Mouse (Mus musculus): ENCODE measurements at regions not wholly inside any gene's neighbourhood (a gene's known extent, or its start where the extent isn't known, plus 50 kb on each side); places are given as distances from the start of the nearest gene placed in this dataset.

GRCm38 (mm10) chr14:76880851-76881250 lies 155.7 kb upstream of the Ccdc122 start:
- Histone ChIP-seq H3K9ac (ENCODE audit: low read depth, poor library complexity, severe bottlenecking) (no peak overlapping the region), H3K4me1 (ENCODE audit: control insufficient read depth, insufficient read depth, low read length) (no peaks in the 10 kb centered on the region), H3K27ac (ENCODE audit: insufficient read depth, low read length) (no peak overlapping the region), H3K4me3 (ENCODE audit: low read depth, low read length) (no peak overlapping the region), H3K9me3 (replicated peaks; ENCODE audit: control insufficient read depth, insufficient read depth, low read length, poor library complexity, severe bottlenecking) (no peaks in the 10 kb centered on the region), H3K27me3 (ENCODE audit: control insufficient read depth, insufficient read depth, low read length, poor library complexity, severe bottlenecking) (no peaks in the 10 kb centered on the region), H3K36me3 (ENCODE audit: control insufficient read depth, insufficient read depth, low read length, poor library complexity, severe bottlenecking) (no peaks in the 10 kb centered on the region)
- TF ChIP-seq CTCF (IDR thresholded peaks at IDR 0.05; ENCODE audit: low read depth, low read length) (no peak), POLR2A (IDR thresholded peaks at IDR 0.05; ENCODE audit: insufficient read depth, low read length) (no peak), EP300 (IDR thresholded peaks at IDR 0.05; ENCODE audit: insufficient read depth, low read depth, low read length) (no peak)

- H3K36me3 ChIP-seq (ENCODE audit: control insufficient read depth, insufficient read depth, low read length, poor library complexity, severe bottlenecking): no peaks in the 10 kb centered on the region
- no peaks in the 10 kb centered on the region for H3K27me3 ChIP-seq (ENCODE audit: control insufficient read depth, insufficient read depth, low read length, poor library complexity, severe bottlenecking)
- no peaks in the 10 kb centered on the region for H3K9me3 ChIP-seq (replicated peaks; ENCODE audit: control insufficient read depth, insufficient read depth, low read length, poor library complexity, severe bottlenecking)
- TF ChIP-seq EP300 (IDR thresholded peaks at IDR 0.05; ENCODE audit: insufficient read depth, low read depth, low read length) (no peak), CTCF (IDR thresholded peaks at IDR 0.05; ENCODE audit: low read depth, low read length) (no peak), POLR2A (IDR thresholded peaks at IDR 0.05; ENCODE audit: insufficient read depth, low read length) (no peak)
- no peak overlapping the region for H3K27ac ChIP-seq (ENCODE audit: insufficient read depth, low read length)
- H3K9ac ChIP-seq (ENCODE audit: low read depth, poor library complexity, severe bottlenecking): no peak overlapping the region
- no peaks in the 10 kb centered on the region for H3K4me1 ChIP-seq (ENCODE audit: control insufficient read depth, insufficient read depth, low read length)
- H3K4me3 ChIP-seq (ENCODE audit: low read depth, low read length): no peak overlapping the region
These were observed 159.3 kb upstream of the Ccdc122 start for GRCm38 (mm10) chr14:76877306-76877705.

- no peaks in the 10 kb centered on the region for H3K9me3 ChIP-seq (replicated peaks; ENCODE audit: control insufficient read depth, insufficient read depth, low read length, poor library complexity, severe bottlenecking)
- H3K4me1 ChIP-seq (ENCODE audit: control insufficient read depth, insufficient read depth, low read length): no peaks in the 10 kb centered on the region
- no peak for TF ChIP-seq EP300 (IDR thresholded peaks at IDR 0.05; ENCODE audit: insufficient read depth, low read depth, low read length)
- no peak for TF ChIP-seq CTCF (IDR thresholded peaks at IDR 0.05; ENCODE audit: low read depth, low read length)
- TF ChIP-seq POLR2A (IDR thresholded peaks at IDR 0.05; ENCODE audit: insufficient read depth, low read length): no peak
- H3K4me3 ChIP-seq (ENCODE audit: low read depth, low read length): no peak overlapping the region
- no peak overlapping the region for H3K27ac ChIP-seq (ENCODE audit: insufficient read depth, low read length)
- H3K36me3 ChIP-seq (ENCODE audit: control insufficient read depth, insufficient read depth, low read length, poor library complexity, severe bottlenecking): no peaks in the 10 kb centered on the region
- H3K27me3 ChIP-seq (ENCODE audit: control insufficient read depth, insufficient read depth, low read length, poor library complexity, severe bottlenecking): no peaks in the 10 kb centered on the region
- H3K9ac ChIP-seq (ENCODE audit: low read depth, poor library complexity, severe bottlenecking): no peak overlapping the region
These were observed 160.6 kb upstream of the Ccdc122 start for GRCm38 (mm10) chr14:76876015-76876414.

GRCm38 (mm10) chr14:76875266-76875900 lies 161.2 kb upstream of the Ccdc122 start:
- H3K27ac ChIP-seq (ENCODE audit: insufficient read depth, low read length): no peak overlapping the region
- H3K4me1 ChIP-seq (ENCODE audit: control insufficient read depth, insufficient read depth, low read length): no peaks in the 10 kb centered on the region
- H3K27me3 ChIP-seq (ENCODE audit: control insufficient read depth, insufficient read depth, low read length, poor library complexity, severe bottlenecking): no peaks in the 10 kb centered on the region
- H3K9me3 ChIP-seq (replicated peaks; ENCODE audit: control insufficient read depth, insufficient read depth, low read length, poor library complexity, severe bottlenecking): no peaks in the 10 kb centered on the region
- no peak for TF ChIP-seq CTCF (IDR thresholded peaks at IDR 0.05; ENCODE audit: low read depth, low read length)
- no peak for TF ChIP-seq POLR2A (IDR thresholded peaks at IDR 0.05; ENCODE audit: insufficient read depth, low read length)
- no peak for TF ChIP-seq EP300 (IDR thresholded peaks at IDR 0.05; ENCODE audit: insufficient read depth, low read depth, low read length)
- H3K4me3 ChIP-seq (ENCODE audit: low read depth, low read length): no peak overlapping the region
- H3K9ac ChIP-seq (ENCODE audit: low read depth, poor library complexity, severe bottlenecking): no peak overlapping the region
- no peaks in the 10 kb centered on the region for H3K36me3 ChIP-seq (ENCODE audit: control insufficient read depth, insufficient read depth, low read length, poor library complexity, severe bottlenecking)

- Histone ChIP-seq H3K4me1 (ENCODE audit: control insufficient read depth, insufficient read depth, low read length) (no peaks in the 10 kb centered on the region), H3K4me3 (ENCODE audit: low read depth, low read length) (no peak overlapping the region), H3K27me3 (ENCODE audit: control insufficient read depth, insufficient read depth, low read length, poor library complexity, severe bottlenecking) (no peaks in the 10 kb centered on the region), H3K9ac (ENCODE audit: low read depth, poor library complexity, severe bottlenecking) (no peak overlapping the region), H3K36me3 (ENCODE audit: control insufficient read depth, insufficient read depth, low read length, poor library complexity, severe bottlenecking) (no peaks in the 10 kb centered on the region), H3K9me3 (replicated peaks; ENCODE audit: control insufficient read depth, insufficient read depth, low read length, poor library complexity, severe bottlenecking) (no peaks in the 10 kb centered on the region), H3K27ac (ENCODE audit: insufficient read depth, low read length) (no peak overlapping the region)
- TF ChIP-seq CTCF (IDR thresholded peaks at IDR 0.05; ENCODE audit: low read depth, low read length) (no peak), POLR2A (IDR thresholded peaks at IDR 0.05; ENCODE audit: insufficient read depth, low read length) (no peak), EP300 (IDR thresholded peaks at IDR 0.05; ENCODE audit: insufficient read depth, low read depth, low read length) (no peak)
These were observed 161.9 kb upstream of the Ccdc122 start for GRCm38 (mm10) chr14:76874542-76875265.

- Histone ChIP-seq H3K27ac (ENCODE audit: insufficient read depth, low read length) (no peak overlapping the region), H3K4me3 (ENCODE audit: low read depth, low read length) (no peak overlapping the region), H3K9ac (ENCODE audit: low read depth, poor library complexity, severe bottlenecking) (no peak overlapping the region), H3K4me1 (ENCODE audit: control insufficient read depth, insufficient read depth, low read length) (no peaks in the 10 kb centered on the region), H3K9me3 (replicated peaks; ENCODE audit: control insufficient read depth, insufficient read depth, low read length, poor library complexity, severe bottlenecking) (no peaks in the 10 kb centered on the region), H3K27me3 (ENCODE audit: control insufficient read depth, insufficient read depth, low read length, poor library complexity, severe bottlenecking) (no peaks in the 10 kb centered on the region), H3K36me3 (ENCODE audit: control insufficient read depth, insufficient read depth, low read length, poor library complexity, severe bottlenecking) (no peaks in the 10 kb centered on the region)
- TF ChIP-seq CTCF (IDR thresholded peaks at IDR 0.05; ENCODE audit: low read depth, low read length) (no peak), EP300 (IDR thresholded peaks at IDR 0.05; ENCODE audit: insufficient read depth, low read depth, low read length) (no peak), POLR2A (IDR thresholded peaks at IDR 0.05; ENCODE audit: insufficient read depth, low read length) (no peak)
These were observed 162.9 kb upstream of the Ccdc122 start for GRCm38 (mm10) chr14:76873684-76874083.

All from ES-Bruce4 (cell line).